Mouse (Mus musculus) 416B (cell line): Measurements from ENCODE around the gene Dguok.
A peak's percentile ranks its signal among the peaks of the same experiment; 100 is the strongest.

Experiments used
- DNase-seq: peaks from one replicate; pipeline ENCODE4 v3.0.0; 2011; ENCODE audit warnings: low read depth

The Dguok gene

GRCm38 (mm10) chr6:83499078-83499477 is 7.7 kb downstream of the Dguok start:
- no peak for DNase-seq

- no peak for DNase-seq
Observed at GRCm38 (mm10) chr6:83496753-83497710, 9.7 kb downstream of the Dguok start.

- DNase-seq = no peak
Observed at GRCm38 (mm10) chr6:83496009-83496752, 10.6 kb downstream of the Dguok start.

GRCm38 (mm10) chr6:83490622-83491021 is 16.1 kb downstream of the Dguok start:
- DNase-seq = peak; percentile 70

- no peak for DNase-seq
Observed at GRCm38 (mm10) chr6:83488200-83488599, 18.6 kb downstream of the Dguok start.

GRCm38 (mm10) chr6:83487298-83487697 is 19.5 kb downstream of the Dguok start:
- no peak for DNase-seq

GRCm38 (mm10) chr6:83485854-83486253 is 20.9 kb downstream of the Dguok start:
- no peak for DNase-seq

GRCm38 (mm10) chr6:83483776-83484175 is 23.0 kb downstream of the Dguok start:
- no peak for DNase-seq

- peak; percentile 77 for DNase-seq
Observed at GRCm38 (mm10) chr6:83482418-83483085, 24.2 kb downstream of the Dguok start.

- DNase-seq = no peak
Observed at GRCm38 (mm10) chr6:83480019-83480655, 26.6 kb downstream of the Dguok start.

- DNase-seq = no peak
Observed at GRCm38 (mm10) chr6:83479193-83479592, 27.6 kb downstream of the Dguok start.

- peak; percentile 33 for DNase-seq
Observed at GRCm38 (mm10) chr6:83478628-83479027, 28.1 kb downstream of the Dguok start.

- no peak for DNase-seq
Observed at GRCm38 (mm10) chr6:83478217-83478616, 28.6 kb downstream of the Dguok start.

- peak; percentile 41 for DNase-seq
Observed at GRCm38 (mm10) chr6:83475431-83475830, 31.3 kb downstream of the Dguok start.

- peak; percentile 69 for DNase-seq
Observed at GRCm38 (mm10) chr6:83473240-83473639, 33.5 kb downstream of the Dguok start.

GRCm38 (mm10) chr6:83471739-83472138 is 35.0 kb downstream of the Dguok start:
- DNase-seq = no peak

GRCm38 (mm10) chr6:83464011-83464410 is 42.8 kb downstream of the Dguok start:
- DNase-seq = no peak

GRCm38 (mm10) chr6:83459034-83459644 is 47.6 kb downstream of the Dguok start, which contains the start of gene Tet3:
Gene Tet3, minus strand, starts transcription at chr6:83459084.
- DNase-seq = no peak

GRCm38 (mm10) chr6:83456984-83457810 is 49.6 kb downstream of the Dguok start:
- DNase-seq = peak; percentile 40
